8 mouse cellular contexts compared by ENCODE assay signal in genomic region chr2:4153131-4153631, GRCm38 (mm10).
DNase-seq lines count a peak whose midpoint lies in the region; ATAC-seq lines count a peak whose summit lies in the region.

No protein-coding gene starts in this region.

- peak overlapping the region; percentile 54 for H3K9ac ChIP-seq in forebrain, embryonic 12.5 days
- H3K9ac ChIP-seq in hindbrain, embryonic 14.5 days, result peak overlapping the region; percentile 61
- H3K9ac ChIP-seq in limb, embryonic 12.5 days (replicated peaks), result peak overlapping the region; percentile 66
- H3K9ac ChIP-seq in neural tube, embryonic 13.5 days, result peak overlapping the region; percentile 72

- DNase-seq in urinary bladder, postnatal 25 days (ENCODE audit: low spot score), result peak; percentile 4
- DNase-seq in urinary bladder, postnatal 10 days (ENCODE audit: low spot score), result no peak
- peak; percentile 71 for DNase-seq in hindbrain, embryonic 14.5 days (ENCODE audit: low spot score)
- no peak for DNase-seq in adipocyte (ENCODE audit: low spot score)
- DNase-seq in testis, postnatal 10 days (ENCODE audit: low spot score), result no peak

- H3K9me3 ChIP-seq in forebrain, embryonic 12.5 days, result no peaks in the 10 kb centered on the region
- H3K9me3 ChIP-seq in hindbrain, embryonic 14.5 days (ENCODE audit: control insufficient read depth, low read length), result no peaks in the 10 kb centered on the region
- H3K9me3 ChIP-seq in limb, embryonic 12.5 days, result no peaks in the 10 kb centered on the region
- no peaks in the 10 kb centered on the region for H3K9me3 ChIP-seq in neural tube, embryonic 13.5 days

- WGBS in forebrain, embryonic 12.5 days, result under 1% methylated on average over 16 of the region's 16 CpGs
- WGBS in hindbrain, embryonic 14.5 days, result under 1% methylated on average over 16 of the region's 16 CpGs
- WGBS in limb, embryonic 12.5 days, result 7% methylated on average over 16 of the region's 16 CpGs
- WGBS in neural tube, embryonic 13.5 days, result under 1% methylated on average over 16 of the region's 16 CpGs

- no peaks in the 10 kb centered on the region for H3K36me3 ChIP-seq in forebrain, embryonic 12.5 days (replicated peaks)
- H3K36me3 ChIP-seq in hindbrain, embryonic 14.5 days (replicated peaks; ENCODE audit: control insufficient read depth, insufficient read depth), result no peaks in the 10 kb centered on the region
- no peaks in the 10 kb centered on the region for H3K36me3 ChIP-seq in limb, embryonic 12.5 days
- no peaks in the 10 kb centered on the region for H3K36me3 ChIP-seq in neural tube, embryonic 13.5 days

- peaks cover 12% of the 10 kb centered on the region for H3K27me3 ChIP-seq in forebrain, embryonic 12.5 days
- no peaks in the 10 kb centered on the region for H3K27me3 ChIP-seq in hindbrain, embryonic 14.5 days (ENCODE audit: control insufficient read depth, insufficient read depth, low read length)
- peaks cover 7% of the 10 kb centered on the region for H3K27me3 ChIP-seq in limb, embryonic 12.5 days
- H3K27me3 ChIP-seq in neural tube, embryonic 13.5 days, result no peaks in the 10 kb centered on the region

- peaks cover 46% of the 10 kb centered on the region for H3K4me1 ChIP-seq in forebrain, embryonic 12.5 days
- peaks cover 29% of the 10 kb centered on the region for H3K4me1 ChIP-seq in hindbrain, embryonic 14.5 days (replicated peaks; ENCODE audit: control insufficient read depth, insufficient read depth, low read length)
- H3K4me1 ChIP-seq in limb, embryonic 12.5 days (replicated peaks), result peaks cover 19% of the 10 kb centered on the region
- H3K4me1 ChIP-seq in neural tube, embryonic 13.5 days (replicated peaks), result peaks cover 51% of the 10 kb centered on the region

- peak overlapping the region; percentile 45 for H3K4me3 ChIP-seq in forebrain, embryonic 12.5 days (replicated peaks)
- peak overlapping the region; percentile 32 for H3K4me3 ChIP-seq in hindbrain, embryonic 14.5 days (replicated peaks; ENCODE audit: low read length)
- H3K4me3 ChIP-seq in limb, embryonic 12.5 days (replicated peaks), result peak overlapping the region; percentile 46
- peak overlapping the region; percentile 49 for H3K4me3 ChIP-seq in neural tube, embryonic 13.5 days

- H3K27ac ChIP-seq in forebrain, embryonic 12.5 days, result peak overlapping the region; percentile 87
- peak overlapping the region; percentile 81 for H3K27ac ChIP-seq in hindbrain, embryonic 14.5 days
- H3K27ac ChIP-seq in limb, embryonic 12.5 days, result peak overlapping the region; percentile 45; the same call in 1 of the 2 replicates
- peak overlapping the region; percentile 87 for H3K27ac ChIP-seq in neural tube, embryonic 13.5 days (replicated peaks)

- peak; percentile 52 for ATAC-seq in forebrain, embryonic 12.5 days (ENCODE audit: low FRiP score)
- ATAC-seq in hindbrain, embryonic 14.5 days (ENCODE audit: low FRiP score), result peak; percentile 64
- ATAC-seq in limb, embryonic 12.5 days (ENCODE audit: insufficient number of reproducible peaks, insufficient read depth, low FRiP score, low TSS enrichment, low read depth), result no peak
- peak; percentile 64; the same call in 1 of the 2 replicates for ATAC-seq in neural tube, embryonic 13.5 days (ENCODE audit: low read depth)

- peak overlapping the region; percentile 73 for H3K4me2 ChIP-seq in forebrain, embryonic 12.5 days
- H3K4me2 ChIP-seq in hindbrain, embryonic 14.5 days (replicated peaks), result peak overlapping the region; percentile 50
- peak overlapping the region; percentile 72 for H3K4me2 ChIP-seq in limb, embryonic 12.5 days
- H3K4me2 ChIP-seq in neural tube, embryonic 13.5 days, result peak overlapping the region; percentile 78

Comparison
In these comparisons a context has a peak if more than half of its experiments do, and no peak if none do; other contexts are left out.
1. DNase-seq: peak in urinary bladder, postnatal 25 days (single experiment) and hindbrain, embryonic 14.5 days (single experiment); none in urinary bladder, postnatal 10 days (single experiment), adipocyte (single experiment) and testis, postnatal 10 days (single experiment).
2. Peak in every context shown above with its lines, with median percentiles within 50 percentile points of each other: H3K27ac ChIP-seq, H3K4me2 ChIP-seq, H3K4me3 ChIP-seq and H3K9ac ChIP-seq.